Mouse (Mus musculus): Measurements from ENCODE around the gene 4931428F04Rik.

Gene 4931428F04Rik

DNA sequence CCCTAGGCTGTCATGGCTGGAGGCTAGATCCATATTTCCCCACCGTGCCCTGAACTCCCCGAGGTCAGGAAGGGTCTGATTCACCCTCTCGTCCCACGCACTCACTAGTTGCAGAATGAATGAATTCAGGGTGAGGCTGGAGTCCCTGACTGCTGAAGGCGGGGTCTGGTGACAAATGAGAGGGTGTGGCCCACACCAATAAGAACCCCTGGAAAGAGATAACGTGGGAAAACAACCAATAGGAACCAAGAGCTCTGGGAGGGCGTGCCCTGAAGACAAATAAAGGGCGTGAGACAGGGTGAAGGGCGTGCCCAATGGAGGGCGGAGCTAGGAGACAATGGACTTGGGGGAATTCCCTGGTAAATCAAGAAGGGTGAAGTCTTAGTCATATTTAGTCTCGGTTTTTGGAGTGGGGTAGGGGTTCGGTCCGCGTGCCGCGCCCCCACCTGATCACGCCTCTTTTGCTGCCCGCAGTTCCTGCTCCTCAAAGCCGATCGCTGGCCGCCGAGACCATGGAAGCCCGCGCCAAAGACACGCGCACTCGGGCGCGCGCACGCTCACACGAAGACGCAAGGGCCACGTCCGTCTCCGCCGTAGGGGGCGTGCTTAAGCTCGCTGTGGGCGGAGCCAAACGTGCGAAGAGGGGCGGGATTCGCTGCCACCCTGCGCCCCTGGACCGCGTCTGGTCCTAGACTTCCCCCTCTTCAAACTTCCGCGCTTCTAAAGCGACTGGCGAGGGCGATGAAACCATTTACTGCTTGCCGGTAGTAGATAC is 519 bp downstream of the 4931428F04Rik start:
- in situ Hi-C loops (cut with MboI; ENCODE audit: low sequenced_read_pairs), result no loop called here

DNA sequence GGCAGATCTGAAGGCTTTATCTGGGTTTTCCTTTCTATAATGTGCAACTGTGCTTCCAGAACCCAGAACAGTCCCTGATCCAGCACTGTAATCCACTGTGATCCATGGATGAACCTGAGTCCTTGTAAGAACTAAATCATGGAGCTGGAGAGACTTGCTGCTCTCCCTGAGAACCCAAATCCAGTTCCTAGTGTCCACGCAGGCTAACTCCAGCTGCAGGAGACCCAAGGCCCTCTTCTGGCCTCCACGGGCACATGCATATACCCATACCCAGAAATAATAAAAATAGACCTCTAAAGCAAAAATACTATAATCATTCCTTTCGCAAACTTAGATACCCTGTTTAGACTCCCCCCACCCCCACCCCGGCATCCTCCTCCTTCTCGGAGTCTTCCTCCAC is 1.4 kb downstream of the 4931428F04Rik start:
- in situ Hi-C loops (cut with MboI; ENCODE audit: low sequenced_read_pairs), result no loop called here

DNA sequence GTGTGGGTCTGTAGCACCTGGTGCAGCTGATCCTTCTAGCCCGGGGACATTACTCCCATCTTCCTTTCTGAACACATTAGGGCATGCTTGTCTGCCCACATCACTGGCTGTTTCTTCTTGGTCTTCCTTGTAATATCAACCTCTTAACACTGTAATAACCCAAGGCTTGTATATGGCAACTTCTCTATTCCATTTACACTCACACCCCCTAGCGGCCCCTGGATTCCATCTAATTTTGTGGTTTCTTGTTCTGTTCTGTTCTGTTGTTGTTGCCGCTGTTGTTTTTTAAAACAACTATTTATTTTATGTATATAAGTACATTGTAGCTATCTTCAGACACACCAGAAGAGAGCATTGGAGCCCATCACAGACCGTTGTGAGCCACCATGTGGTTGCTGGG is 2.8 kb downstream of the 4931428F04Rik start:
- in situ Hi-C loops (cut with MboI; ENCODE audit: low sequenced_read_pairs), result no loop called here

DNA sequence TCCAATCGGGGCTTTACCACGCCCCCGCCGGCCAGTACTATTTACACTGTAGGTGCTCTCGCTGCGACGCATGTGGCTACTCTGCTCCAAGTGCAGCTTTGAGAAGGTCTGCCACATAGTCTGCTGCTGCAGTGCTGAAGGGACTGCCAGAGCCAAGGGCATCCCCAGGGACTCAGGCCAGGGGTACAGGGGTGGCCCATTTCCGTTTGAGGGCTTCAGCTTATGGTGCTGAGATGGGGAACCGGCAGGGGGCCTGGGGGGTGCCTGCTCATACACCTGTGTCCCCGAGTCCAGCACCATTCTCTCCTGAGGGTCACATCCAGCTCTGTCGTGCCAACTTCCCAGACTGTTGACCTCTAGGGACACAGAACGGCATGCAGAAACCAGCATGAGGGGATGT is 4.2 kb downstream of the 4931428F04Rik start:
- in situ Hi-C loops (cut with MboI; ENCODE audit: low sequenced_read_pairs), result no loop called here

DNA sequence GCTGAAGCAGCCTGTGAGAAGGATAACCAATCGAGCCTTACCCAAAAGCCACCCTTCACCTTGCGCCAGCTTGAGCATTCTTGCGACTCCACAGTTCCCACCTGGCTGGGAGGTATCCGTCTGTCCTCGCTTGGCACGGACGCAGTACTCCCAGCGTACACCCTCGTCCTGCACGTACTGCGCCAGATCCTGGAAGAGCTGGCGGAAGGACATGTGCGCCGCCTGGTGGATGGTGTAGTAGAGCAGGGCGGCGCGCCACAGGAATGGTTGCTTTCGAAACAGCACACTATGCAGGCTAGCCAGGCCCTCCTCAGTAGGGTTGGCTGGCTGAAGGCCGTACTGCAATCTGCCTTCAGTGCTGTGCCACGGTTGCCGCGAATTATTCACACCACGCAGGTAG is 6.6 kb downstream of the 4931428F04Rik start:
- in situ Hi-C loops (cut with MboI; ENCODE audit: low sequenced_read_pairs), result no loop called here

DNA sequence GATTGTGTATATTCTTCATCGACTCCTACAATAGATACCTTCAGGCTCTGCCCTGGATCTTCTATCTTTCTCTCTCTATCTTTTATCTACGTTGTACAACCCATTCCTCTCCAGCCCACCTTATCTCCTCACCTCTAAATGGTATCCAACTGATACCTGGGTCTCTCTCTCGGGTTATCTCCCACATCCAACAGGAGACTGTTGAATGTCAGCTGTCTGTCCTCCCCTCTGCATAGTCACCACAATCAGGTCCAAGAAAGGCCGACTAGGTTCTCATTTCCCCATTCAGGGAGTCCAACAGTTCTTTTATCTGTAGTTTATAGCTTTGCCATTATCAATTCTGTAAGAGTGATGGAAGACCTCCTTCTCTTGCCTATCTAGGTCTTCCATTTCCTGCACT is 7.4 kb downstream of the 4931428F04Rik start:
- in situ Hi-C loops (cut with MboI; ENCODE audit: low sequenced_read_pairs), result no loop called here

DNA sequence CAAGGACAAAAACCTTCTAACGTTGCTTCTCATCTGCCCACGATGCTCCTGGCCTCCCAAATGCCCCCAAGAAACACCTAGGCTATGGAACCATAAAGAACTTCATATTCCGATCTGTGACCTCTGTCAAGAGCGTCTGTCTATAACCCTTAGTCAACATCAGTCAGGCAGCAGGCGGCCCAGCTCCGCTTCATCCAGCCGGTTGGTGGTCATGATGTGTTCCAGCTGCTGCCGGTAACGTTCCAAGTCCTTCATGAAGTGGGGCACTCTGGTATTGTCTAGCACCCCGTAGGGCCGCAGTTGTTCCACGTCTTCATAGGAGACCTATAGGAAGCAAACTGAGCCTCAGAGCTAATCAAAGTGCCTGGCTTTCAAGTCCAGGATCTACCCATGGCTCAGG is 7.8 kb downstream of the 4931428F04Rik start:
- in situ Hi-C loops (cut with MboI; ENCODE audit: low sequenced_read_pairs), result no loop called here

DNA sequence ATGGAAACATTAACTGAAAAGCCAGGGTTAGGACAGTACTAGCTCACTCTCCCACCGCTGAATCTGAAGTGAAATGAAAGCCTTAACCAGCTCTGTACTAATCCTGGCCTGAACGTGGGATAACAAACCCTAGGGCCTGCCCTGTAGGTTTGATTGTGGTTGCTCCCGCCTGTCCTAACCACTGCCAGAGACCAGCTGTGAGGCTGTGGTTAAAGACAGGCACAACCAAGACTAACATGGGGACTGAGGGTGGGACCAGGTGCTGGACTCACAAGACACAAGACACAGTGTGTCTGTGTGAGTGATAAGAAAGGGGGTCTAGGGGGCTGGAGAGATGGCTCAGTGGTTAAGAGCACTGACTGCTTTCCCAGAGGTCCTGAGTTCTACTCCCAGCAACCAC is 9.1 kb downstream of the 4931428F04Rik start:
- in situ Hi-C loops (cut with MboI; ENCODE audit: low sequenced_read_pairs), result no loop called here

DNA sequence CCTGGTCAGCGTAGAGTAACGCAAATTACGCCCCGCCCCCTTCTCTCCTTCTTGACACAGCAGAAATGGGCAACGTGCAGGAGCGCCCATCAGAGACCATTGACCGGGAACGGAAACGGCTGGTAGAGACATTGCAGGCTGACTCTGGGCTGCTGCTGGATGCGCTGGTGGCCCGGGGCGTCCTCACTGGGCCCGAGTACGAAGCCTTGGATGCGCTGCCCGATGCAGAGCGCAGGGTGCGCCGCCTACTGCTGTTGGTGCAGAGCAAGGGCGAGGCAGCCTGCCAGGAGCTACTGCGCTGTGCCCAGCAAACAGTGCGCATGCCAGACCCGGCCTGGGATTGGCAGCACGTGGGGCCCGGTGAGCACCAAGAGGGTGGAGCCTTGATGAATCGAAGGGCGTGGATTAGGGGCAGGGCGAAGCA is 10.7 kb downstream of the 4931428F04Rik start:
- in situ Hi-C loops (cut with MboI; ENCODE audit: low sequenced_read_pairs), result no loop called here

DNA sequence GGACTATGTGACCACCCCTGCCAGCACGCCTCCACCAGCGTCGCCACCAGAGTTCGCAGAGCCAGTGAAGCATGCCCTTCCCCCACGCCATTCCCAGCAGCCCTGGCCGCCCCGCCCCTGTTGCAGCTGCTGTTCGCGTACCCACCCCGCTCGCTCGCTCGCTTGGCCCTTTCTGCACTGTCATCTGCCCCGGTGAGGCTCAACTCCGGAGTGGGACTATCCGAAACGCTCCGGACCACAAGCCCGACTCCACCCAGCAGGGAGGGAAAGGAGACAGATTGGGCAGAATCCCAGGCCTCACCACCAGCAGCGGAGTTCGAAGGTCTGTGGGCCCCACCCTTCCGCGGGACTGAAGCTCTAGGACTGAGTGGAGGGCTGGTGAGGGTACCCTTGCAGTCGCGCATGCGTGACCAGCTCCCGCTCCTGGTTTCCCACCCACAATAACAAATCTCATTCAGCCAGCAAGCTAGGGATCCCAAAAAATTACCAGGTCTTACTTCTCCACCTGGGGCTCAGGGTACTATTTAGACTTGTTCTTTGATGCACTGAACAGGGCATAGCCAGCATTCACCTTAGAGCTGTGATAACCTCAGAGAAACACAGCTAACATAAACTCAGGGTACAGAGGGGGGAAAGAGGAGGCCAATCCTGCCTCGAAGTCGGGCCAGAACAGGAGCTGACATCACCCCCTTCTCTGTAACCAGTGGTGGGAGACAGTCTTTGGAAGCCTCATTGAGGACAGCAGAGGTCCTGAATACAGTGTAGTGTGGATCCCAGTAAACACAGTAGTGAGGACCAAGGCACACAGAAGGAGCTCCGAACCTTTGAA is 13.2 kb downstream of the 4931428F04Rik start:
- in situ Hi-C loops (cut with MboI; ENCODE audit: low sequenced_read_pairs), result no loop called here

DNA sequence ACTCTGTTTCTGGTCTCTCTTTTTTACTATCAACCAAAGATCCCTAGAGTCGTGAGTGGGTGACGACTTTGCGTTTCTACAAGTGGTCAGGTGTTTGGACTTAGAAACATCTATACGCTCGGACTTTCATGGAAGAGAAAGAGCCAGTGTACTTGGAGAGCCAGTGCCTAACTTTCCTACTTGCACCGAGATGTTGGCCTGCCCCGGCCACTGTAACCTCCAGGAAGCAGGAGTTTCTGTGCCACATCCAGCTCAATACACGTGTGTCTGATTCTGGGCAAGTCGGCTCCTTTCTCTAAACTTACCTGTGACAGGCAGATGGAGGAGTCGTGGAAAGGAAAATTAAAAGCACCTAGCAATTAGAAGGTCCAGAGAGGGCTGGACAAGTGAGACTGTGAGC is 13.8 kb downstream of the 4931428F04Rik start, which contains the start of gene Nol3:
Gene Nol3 (plus strand): TSS at position 301 of the 400 bp plus-strand sequence.
- in situ Hi-C loops (cut with MboI; ENCODE audit: low sequenced_read_pairs), result no loop called here

DNA sequence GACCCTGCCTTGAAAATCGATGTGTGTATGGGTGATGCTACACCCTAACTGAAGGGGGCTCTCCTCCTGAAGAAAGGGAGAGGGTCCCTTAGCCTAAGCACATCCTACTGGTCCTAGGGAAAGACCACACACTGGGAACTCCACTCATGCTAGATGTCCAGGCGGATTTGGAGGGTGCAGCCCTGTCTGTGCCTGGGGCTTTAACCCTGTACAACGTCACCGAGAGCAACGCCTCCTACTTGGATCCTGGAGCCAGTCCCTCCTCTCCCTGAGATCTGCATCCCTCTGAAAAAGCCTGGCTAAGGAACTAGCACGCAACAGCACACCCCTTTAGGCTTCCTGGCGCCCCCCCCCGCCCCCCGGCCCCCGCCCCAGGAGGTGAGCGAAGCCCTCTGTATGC is 14.3 kb downstream of the 4931428F04Rik start:
- in situ Hi-C loops (cut with MboI; ENCODE audit: low sequenced_read_pairs), result no loop called here

DNA sequence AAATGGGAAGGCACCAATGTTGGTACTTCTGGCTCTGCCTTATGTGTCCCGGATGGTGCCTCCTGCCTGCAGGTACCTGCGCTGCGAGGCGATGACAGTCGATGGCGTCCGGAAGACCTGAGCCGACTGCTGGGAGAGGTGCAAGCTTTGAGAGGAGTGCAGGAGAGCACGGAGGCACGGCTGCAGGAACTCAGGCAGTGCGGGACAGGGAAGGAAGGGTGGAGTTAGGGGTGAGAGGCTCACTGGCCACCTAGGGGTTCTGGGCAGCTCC is 18.8 kb downstream of the 4931428F04Rik start:
- in situ Hi-C loops (cut with MboI; ENCODE audit: low sequenced_read_pairs), result no loop called here

DNA sequence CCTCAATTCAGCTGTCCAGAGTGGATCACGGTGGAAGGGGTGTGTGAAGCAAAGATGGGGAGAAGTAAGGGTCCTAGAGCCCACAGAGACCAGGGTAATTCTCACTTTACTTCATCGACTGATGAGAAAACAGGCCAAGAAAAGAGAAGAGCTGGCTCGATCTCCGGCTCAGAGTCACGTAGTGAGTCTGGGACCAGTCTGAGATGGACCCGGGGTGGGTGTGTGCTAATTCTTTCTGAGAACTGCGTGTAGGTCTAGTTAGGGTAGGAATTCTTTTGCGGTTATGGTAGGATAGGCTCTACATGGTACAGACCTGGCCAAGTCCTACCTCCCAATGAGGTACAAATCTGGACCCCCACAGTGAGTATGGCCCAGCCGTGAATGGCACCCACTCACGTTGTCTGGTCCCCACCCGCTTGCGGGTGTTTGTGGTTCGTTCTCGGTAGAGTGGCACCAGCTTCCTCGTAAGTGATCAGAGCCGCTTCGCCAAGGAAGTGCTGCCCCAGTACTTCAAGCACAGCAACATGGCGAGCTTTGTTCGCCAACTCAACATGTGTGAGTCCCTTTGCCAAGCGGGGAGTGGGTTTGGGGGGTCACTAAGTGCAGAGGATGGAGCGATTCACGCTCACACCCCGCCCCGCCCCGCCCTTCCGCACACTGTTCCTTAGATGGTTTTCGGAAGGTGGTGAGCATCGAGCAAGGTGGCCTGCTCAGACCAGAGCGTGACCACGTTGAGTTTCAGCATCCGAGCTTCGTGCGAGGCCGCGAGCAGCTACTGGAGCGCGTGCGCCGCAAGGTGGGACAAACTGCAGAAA is 19.4 kb downstream of the 4931428F04Rik start:
- in situ Hi-C loops (cut with MboI; ENCODE audit: low sequenced_read_pairs), result no loop called here

DNA sequence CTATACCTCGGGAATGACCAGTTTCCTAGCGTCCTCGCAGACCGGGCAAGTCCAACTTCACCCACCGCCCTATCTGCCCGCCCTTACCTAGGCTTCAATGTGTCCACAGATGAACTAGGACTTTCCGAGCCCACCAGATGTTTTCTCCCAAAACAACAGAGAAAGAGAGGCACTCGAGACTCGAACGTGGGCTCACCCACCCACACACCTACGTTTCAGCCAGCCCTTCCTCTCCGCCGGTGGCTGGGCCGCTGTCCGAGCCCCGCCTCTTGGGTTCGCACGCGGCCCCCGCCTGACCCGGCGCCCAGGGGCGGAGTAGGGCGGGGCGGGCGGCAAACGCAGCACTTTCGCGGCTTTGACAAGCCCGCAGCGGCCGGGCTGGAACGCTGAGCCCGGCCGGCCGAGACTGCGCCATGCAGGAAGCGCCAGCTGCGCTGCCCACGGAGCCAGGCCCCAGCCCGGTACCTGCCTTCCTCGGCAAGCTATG is 20.2 kb downstream of the 4931428F04Rik start, which contains the start of gene Hsf4:
Gene Hsf4 (plus strand): TSS at position 341 of the 487 bp plus-strand sequence.
- in situ Hi-C loops (cut with MboI; ENCODE audit: low sequenced_read_pairs), result no loop called here

DNA sequence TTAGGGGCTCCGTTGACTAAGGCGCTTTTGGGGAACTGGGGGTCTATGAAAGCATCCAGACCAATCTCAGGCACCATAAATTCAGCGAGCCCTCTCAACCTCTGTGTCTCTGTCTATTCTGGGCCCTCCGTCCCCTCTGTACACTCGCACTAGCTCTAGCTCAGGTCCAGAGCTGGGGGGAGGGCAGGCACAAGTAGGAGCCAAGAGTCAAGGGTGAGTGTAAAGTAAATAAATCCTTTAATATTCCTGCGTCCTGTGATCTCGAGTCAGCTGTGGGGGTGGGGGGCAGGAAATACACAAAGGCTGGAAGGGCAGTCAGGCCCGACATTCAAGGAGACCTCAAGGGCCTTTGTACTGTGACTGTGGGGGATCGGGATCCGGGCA is 20.6 kb downstream of the 4931428F04Rik start:
- in situ Hi-C loops (cut with MboI; ENCODE audit: low sequenced_read_pairs), result no loop called here

DNA sequence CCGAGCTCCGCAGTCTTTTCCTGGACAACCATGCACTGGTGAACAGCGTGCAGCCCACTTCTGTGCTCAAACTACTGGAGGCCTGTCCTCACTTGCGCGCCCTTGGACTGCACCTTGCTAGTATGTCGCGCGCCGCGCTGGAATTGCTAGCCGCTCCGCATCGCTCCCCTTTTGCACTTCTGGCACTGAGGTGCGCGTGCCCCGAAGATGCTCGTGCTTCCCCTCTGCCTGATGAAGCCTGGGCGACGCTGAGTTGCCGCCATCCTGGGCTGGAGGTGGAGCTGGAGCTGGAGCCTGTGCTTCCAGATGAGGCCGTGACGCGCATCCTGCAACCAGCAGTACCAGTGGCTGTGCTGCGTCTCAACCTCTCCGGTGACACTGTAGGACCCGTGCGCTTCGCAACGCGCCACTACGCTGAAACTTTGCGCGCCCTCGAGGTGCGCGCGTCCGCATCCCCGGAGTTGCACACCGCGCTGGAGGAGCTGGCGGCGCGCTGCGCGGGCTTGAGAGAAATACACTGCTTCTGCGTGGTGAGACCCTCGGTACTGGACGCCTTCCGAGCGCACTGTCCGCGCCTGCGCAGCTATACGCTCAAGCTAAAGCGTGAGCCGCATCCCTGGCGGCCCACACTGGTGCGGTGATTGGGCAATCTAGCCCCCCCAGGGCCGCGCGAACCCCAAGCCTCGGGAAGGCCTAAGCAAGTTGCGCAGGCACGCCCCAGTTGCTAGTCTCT is 21.2 kb downstream of the 4931428F04Rik start:
- in situ Hi-C loops (cut with MboI; ENCODE audit: low sequenced_read_pairs), result no loop called here

DNA sequence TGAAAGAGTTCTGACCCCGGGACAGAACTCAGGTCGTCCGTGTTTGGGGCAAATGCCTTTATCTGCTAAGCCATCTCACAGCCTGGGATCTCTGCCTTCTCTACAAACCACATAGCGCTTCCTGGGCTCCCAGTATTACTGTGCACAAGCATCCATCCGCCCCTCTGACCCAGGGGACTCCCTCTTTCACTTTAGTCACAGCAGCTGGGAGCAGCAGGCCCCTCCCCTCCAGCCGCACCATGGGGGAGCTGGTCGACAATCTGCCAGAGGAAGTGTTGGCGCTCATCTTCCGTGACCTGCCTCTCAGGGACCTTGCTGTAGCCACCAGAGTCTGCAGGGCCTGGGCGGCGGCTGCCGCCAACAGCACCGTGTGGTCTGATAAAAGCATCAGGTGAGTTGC is 22.9 kb downstream of the 4931428F04Rik start:
- in situ Hi-C loops (cut with MboI; ENCODE audit: low sequenced_read_pairs), result no loop called here

DNA sequence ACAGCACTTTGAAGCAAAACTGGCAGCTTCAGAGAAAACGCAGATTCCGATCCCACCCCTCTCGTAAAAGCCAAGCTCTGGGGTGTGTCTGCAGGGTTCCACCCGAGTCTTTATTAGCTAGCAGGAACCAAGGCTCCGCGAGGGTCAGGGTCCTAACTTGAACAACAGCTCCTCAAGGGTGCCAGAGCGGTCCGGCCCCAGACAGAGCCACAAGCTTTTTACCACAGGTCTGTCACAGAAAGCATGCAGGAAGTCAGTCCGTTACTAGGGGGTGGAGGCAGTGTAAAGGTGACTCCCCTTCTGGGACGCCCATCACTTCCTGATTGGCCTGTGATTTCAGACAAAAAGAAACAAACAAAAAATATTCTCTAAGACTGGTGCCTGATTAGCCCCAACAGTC is 24.5 kb downstream of the 4931428F04Rik start:
- in situ Hi-C loops (cut with MboI; ENCODE audit: low sequenced_read_pairs), result no loop called here
